Mouse (Mus musculus) megakaryocyte, embryonic 14.5 days (primary cell): ENCODE data around the gene Hdac7. TPM values are rescaled to one million over a fixed set of nuclear protein-coding genes. Genes with fewer than 3 reads are reported as not detected.

Source experiments
- H3K27me3 ChIP-seq: replicated peaks from 2 replicates; pipeline ENCODE3; 2012; ENCODE audit warnings: inconsistent platforms
- H3K36me3 ChIP-seq: replicated peaks from 2 replicates; pipeline ENCODE3; 2012; ENCODE audit warnings: low read length, inconsistent platforms, mixed read lengths
- H3K4me1 ChIP-seq: 2 replicates; pipeline ENCODE4 v1.6.1; 2012; ENCODE audit warnings: inconsistent platforms
- H3K4me3 ChIP-seq: replicated peaks from 2 replicates; pipeline ENCODE3; 2012; ENCODE audit warnings: moderate library complexity, mild to moderate bottlenecking, inconsistent platforms
- H3K9me3 ChIP-seq: 2 replicates; pipeline ENCODE4 v1.6.1; 2012; ENCODE audit warnings: inconsistent platforms
- FLI1 ChIP-seq: IDR thresholded peaks from 2 replicates; pipeline ENCODE4 v1.6.1; 2012; ENCODE audit warnings: low read length, inconsistent platforms, mixed read lengths
- GATA1 ChIP-seq: IDR thresholded peaks from 3 replicates; pipeline ENCODE4 v1.6.1; 2012; ENCODE audit warnings: mixed read lengths, low read length, inconsistent platforms, borderline replicate concordance
- polyA plus RNA-seq: library from polyadenylated mRNA; stranded (reverse); fragments of >175 nt; gene quantifications from 2 replicates; pipeline ENCODE4 v1.2.3, GENCODE M21; 2012; ENCODE audit warnings: low replicate concordance; ENCODE audit not compliant: insufficient read depth

Gene Hdac7
- polyA plus RNA-seq, 1 experiment, result 31.2 TPM

DNA sequence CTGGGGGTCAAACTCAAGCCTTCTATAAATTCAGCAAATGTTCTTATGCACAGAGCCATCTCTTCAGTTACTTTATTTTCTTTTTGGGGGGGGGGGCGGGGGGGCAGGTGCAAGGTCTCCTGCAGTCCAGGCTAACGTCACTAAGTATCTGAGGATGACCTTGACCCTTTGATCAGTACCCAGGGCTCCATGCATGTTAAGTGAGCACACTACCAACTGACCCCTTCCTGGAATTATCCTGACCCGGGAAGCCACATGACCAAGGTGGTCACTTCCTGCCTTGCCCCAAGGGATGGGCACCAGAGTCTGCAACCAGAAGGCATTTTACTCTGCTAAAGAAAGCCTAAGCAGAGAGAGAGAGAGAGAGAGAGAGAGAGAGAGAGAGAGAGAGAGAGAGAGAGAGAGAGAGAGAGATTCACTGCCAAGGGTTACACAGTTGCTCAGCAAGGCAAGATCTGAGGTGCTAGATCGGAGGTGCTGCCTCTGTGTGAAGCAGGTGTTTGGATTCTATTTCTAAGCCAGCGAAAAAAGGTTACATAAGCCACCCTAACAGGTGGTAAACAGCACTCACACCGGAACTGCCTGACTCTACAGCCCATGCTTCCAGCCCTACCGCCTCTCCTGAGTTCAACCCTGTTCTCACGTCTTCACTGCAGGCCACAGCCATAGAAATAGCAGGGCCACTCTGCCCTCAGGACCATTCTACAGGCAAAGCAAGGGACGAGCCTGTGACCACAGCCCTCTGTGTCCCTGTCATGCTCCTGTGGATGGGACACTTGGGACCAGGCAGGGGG lies 80.8 kb downstream of the Hdac7 start:
- Histone ChIP-seq H3K9me3 (no peaks in the 10 kb centered on the region), H3K36me3 (no peaks in the 10 kb centered on the region), H3K4me1 (peaks cover 64% of the 10 kb centered on the region), H3K4me3 (no peak overlapping the region), H3K27me3 (peaks cover 88% of the 10 kb centered on the region)
- no peak for TF ChIP-seq GATA1
- no peak for TF ChIP-seq FLI1

DNA sequence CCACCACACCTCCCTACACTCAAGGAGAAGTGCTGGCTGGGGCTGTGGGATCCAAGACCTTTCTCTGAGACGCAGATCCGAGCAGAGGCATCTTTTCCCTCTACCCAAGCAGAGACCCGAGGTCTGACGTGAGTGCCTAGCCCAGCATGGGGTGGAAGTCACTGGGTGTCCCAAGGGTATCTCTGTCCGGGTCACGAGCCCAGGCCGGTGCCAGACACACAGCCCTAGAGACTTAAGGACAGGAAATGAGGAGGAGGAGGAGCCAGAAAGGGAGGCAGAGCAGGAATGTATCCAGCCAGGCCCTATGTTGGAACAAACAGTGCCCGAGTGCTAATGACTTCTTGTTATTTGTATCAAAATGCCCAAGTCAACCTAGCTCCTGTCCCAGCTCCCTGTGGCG lies 81.6 kb downstream of the Hdac7 start:
- H3K27me3 ChIP-seq, result peaks cover 86% of the 10 kb centered on the region
- TF ChIP-seq GATA1, result no peak
- no peak for TF ChIP-seq FLI1
- peaks cover 63% of the 10 kb centered on the region for H3K4me1 ChIP-seq
- no peaks in the 10 kb centered on the region for H3K9me3 ChIP-seq
- no peaks in the 10 kb centered on the region for H3K36me3 ChIP-seq
- H3K4me3 ChIP-seq, result no peak overlapping the region

DNA sequence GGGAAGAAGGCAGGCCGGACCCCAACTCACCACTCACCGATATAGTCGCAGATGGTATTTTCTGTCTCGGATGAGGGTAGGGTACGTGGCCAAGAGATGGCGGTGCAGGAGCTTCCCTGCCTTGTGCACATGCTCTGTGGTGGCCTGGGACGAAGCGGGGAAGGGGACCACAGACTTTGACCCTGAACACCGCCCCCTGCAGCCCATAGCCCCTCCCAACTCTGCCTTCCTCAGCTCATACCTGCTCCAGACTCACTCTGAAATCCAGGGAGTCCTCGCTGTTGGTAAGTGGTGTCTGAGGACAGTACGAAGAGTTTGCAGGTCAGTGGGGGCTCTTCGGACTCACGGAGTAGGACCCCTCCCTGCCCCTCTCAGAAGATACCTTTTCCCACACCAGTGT lies 82.9 kb downstream of the Hdac7 start:
- Histone ChIP-seq H3K36me3 (no peaks in the 10 kb centered on the region), H3K9me3 (no peaks in the 10 kb centered on the region), H3K4me1 (peaks cover 63% of the 10 kb centered on the region), H3K27me3 (peaks cover 86% of the 10 kb centered on the region), H3K4me3 (no peak overlapping the region)
- TF ChIP-seq FLI1 (no peak), GATA1 (no peak)

DNA sequence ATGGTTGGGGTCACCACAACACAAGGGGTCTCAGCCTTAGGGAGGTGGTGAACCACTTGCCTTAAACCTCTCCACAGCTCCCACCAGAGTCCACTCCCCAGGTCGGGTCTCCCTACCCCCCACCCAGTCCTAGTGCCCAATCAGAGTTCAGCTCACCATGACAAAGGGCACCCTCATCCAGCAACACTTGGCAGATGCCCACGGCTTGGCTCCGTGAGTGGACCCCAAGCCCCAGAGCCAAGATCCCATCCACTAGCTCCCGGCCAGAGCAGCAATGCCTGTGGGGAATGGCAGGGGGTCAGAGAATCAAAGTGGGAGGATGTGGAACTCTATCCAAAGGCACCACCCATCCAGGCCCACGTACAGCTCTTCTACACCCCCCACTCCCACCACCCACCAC lies 83.3 kb downstream of the Hdac7 start:
- Histone ChIP-seq H3K4me3 (no peak overlapping the region), H3K27me3 (peaks cover 86% of the 10 kb centered on the region), H3K4me1 (peaks cover 64% of the 10 kb centered on the region), H3K36me3 (no peaks in the 10 kb centered on the region), H3K9me3 (no peaks in the 10 kb centered on the region)
- TF ChIP-seq FLI1 (no peak), GATA1 (no peak)

DNA sequence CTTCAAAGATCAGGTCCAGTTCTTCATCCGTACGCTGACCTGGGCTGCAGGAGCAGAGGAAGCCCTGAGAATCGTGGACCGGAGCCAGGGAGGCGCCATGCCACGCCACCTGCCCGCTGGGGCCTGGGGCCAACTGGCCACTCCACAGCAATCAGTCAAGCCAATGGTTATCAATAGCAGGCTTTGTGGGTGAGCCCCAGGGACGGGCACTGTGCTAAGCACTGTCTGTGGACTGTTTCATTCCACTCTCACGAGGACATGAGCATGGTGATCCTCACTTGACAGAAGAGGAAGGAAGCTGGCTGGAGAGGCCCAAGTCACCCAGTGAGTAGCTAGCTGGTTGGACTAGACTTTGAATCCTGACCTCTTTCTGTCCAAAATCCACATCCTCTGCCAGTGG lies 84.3 kb downstream of the Hdac7 start:
- H3K27me3 ChIP-seq, result peaks cover 87% of the 10 kb centered on the region
- TF ChIP-seq FLI1 (no peak), GATA1 (no peak)
- H3K4me3 ChIP-seq, result peak overlapping the region; percentile 34
- no peaks in the 10 kb centered on the region for H3K36me3 ChIP-seq
- no peaks in the 10 kb centered on the region for H3K9me3 ChIP-seq
- peaks cover 74% of the 10 kb centered on the region for H3K4me1 ChIP-seq

DNA sequence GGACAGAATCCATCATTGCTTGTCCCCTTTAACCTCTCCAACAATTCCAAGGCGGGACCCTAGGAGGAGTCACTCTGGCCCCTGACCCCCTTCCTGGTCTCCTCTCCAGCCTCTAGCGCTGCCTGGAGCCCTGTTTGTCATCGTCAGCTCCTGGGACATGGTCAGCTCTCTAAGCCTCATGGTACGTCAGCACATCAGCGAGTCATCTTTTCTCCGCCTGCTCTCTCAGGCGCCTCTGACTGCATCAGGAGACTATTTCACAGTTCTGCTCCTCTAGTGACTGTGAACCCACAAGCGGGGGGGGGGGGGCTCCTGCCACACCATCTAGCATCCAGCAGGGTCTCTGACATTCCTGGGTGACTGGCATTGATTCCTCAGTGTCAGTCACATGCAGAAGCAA lies 88.9 kb downstream of the Hdac7 start:
- no peak for TF ChIP-seq GATA1
- TF ChIP-seq FLI1, result no peak
- Histone ChIP-seq H3K36me3 (no peaks in the 10 kb centered on the region), H3K27me3 (peaks cover 58% of the 10 kb centered on the region), H3K4me1 (peaks cover 73% of the 10 kb centered on the region), H3K4me3 (no peak overlapping the region), H3K9me3 (no peaks in the 10 kb centered on the region)

DNA sequence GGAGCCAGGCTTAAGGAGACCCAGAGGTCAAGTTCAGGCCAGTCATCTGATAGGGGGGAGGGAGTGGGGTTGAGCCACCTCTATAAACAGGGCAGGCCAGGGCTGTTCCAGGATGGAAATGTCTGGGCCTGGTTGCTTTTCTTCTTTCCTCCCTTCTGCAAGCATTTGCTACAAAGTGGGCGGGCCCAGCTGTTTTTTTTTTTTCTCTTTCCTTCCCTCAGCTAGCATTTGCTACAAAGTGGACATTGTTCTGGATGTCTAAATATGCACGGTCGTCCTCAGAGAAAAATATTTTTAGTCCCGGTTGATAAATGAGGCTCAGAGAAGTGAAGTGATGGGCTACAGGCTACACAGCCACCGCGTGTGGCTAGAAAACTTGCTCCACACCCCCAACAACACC lies 89.8 kb downstream of the Hdac7 start:
- H3K36me3 ChIP-seq, result no peaks in the 10 kb centered on the region
- no peaks in the 10 kb centered on the region for H3K9me3 ChIP-seq
- no peak overlapping the region for H3K4me3 ChIP-seq
- H3K4me1 ChIP-seq, result peaks cover 75% of the 10 kb centered on the region
- H3K27me3 ChIP-seq, result peaks cover 57% of the 10 kb centered on the region
- TF ChIP-seq GATA1, result no peak

DNA sequence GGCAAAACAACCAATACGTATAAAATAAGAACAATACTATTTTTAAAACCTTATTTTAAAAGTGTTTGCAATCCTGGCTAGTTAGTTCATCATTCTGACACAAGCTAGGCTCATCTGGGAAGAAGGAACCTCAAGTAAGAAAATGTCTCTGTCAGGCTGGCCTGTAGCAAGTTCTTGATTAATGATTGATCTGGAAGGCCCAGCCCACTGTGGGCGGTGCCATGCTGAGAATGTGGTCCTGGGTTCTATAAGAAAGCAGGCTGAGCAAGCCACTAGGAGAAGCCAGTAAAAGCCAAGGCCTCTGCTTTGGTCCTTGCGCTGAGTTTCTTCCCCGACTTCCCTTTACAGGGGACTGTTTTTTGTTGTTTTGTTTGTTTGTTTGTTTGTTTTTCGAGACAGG lies 91.8 kb downstream of the Hdac7 start:
- Histone ChIP-seq H3K4me3 (no peak overlapping the region), H3K9me3 (no peaks in the 10 kb centered on the region), H3K27me3 (peaks cover 47% of the 10 kb centered on the region), H3K4me1 (peaks cover 75% of the 10 kb centered on the region), H3K36me3 (no peaks in the 10 kb centered on the region)
- TF ChIP-seq GATA1, result no peak
- TF ChIP-seq FLI1, result no peak

DNA sequence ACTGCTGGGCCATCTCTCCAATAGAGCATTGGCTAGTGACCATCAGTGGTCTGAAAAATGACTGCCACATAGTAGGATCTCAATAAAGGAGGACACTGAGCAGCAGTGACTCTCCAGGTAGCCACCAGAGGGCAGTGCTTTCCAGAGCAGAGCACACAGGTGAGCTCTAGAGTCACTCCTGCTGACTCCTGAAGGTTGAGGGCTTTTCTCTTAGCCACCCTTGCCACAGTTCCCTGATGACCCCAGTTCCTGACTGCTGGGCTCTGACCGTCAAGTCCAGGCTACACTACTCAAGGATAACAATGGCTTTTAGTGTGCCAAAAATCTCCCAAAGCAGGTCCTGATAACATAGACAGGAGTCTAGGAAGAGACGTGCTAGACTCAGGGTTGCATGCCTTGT lies 92.6 kb downstream of the Hdac7 start:
- TF ChIP-seq GATA1 (no peak), FLI1 (no peak)
- Histone ChIP-seq H3K4me1 (peaks cover 72% of the 10 kb centered on the region), H3K4me3 (no peak overlapping the region), H3K36me3 (no peaks in the 10 kb centered on the region), H3K27me3 (peaks cover 45% of the 10 kb centered on the region), H3K9me3 (no peaks in the 10 kb centered on the region)

DNA sequence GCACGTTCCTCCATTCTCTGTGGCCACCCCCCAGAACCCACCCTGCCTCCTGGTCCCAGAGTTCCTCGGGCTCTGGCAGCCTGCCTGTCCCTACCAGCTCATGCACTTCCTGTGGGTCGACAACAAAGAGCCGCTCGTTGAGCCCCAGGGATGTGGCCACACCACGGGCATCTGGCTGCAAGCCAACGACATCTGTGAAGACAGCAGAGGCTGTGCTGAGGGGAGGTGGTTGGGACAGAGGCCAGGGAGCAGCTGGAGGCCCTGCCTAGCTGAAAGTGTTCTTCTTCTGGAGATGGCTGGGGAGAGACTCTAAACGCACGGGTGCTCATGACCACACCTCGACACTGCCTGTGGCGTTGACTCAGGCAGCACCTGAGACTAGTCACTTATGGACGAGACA lies 93.6 kb downstream of the Hdac7 start:
- H3K9me3 ChIP-seq, result no peaks in the 10 kb centered on the region
- TF ChIP-seq GATA1 (no peak), FLI1 (no peak)
- H3K4me3 ChIP-seq, result peak overlapping the region; percentile 69
- no peaks in the 10 kb centered on the region for H3K36me3 ChIP-seq
- peaks cover 40% of the 10 kb centered on the region for H3K27me3 ChIP-seq
- H3K4me1 ChIP-seq, result peaks cover 62% of the 10 kb centered on the region

DNA sequence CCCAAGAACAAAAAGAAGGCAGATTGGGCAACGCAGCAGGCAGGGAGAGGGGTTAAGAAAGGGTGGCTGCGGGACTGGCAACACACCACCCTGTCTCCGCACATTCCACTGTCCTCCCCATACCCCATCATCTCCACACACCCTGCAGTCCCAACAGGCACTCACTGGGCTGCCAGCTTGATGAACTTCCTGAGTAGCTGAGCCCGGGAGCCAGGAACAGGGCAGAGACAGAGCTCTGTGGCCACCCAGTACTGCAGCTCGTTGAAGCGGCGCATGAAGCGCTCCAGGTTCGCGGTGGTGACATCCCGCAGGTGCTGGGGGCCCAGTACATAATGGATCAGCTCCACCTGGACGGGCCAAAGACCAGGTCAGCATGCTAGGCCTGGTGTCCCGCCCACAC lies 94.5 kb downstream of the Hdac7 start:
- no peaks in the 10 kb centered on the region for H3K9me3 ChIP-seq
- H3K36me3 ChIP-seq, result no peaks in the 10 kb centered on the region
- no peak for TF ChIP-seq FLI1
- peaks cover 39% of the 10 kb centered on the region for H3K27me3 ChIP-seq
- H3K4me3 ChIP-seq, result no peak overlapping the region
- H3K4me1 ChIP-seq, result peaks cover 59% of the 10 kb centered on the region
